Mouse (Mus musculus) spleen, postnatal 36 days (tissue): ENCODE results near the gene Zbtb16.

Experiments
- DNase-seq, 2 experiments: peaks; one replicate each; pipeline ENCODE4 v3.0.0; 2022; ENCODE audit warnings: low spot score in 2 of 2, mixed read lengths in 1 of 2

The Zbtb16 gene

GRCm38 (mm10) chr9:48673804-48674203 is 162.2 kb downstream of the Zbtb16 start:
- no peak for DNase-seq

GRCm38 (mm10) chr9:48673213-48673612 is 162.8 kb downstream of the Zbtb16 start:
- DNase-seq = no peak

- no peak for DNase-seq
These were observed 164.2 kb downstream of the Zbtb16 start for GRCm38 (mm10) chr9:48671841-48672240.

GRCm38 (mm10) chr9:48670156-48670555 is 165.9 kb downstream of the Zbtb16 start:
- no peak for DNase-seq

GRCm38 (mm10) chr9:48669672-48670071 is 166.3 kb downstream of the Zbtb16 start:
- DNase-seq = no peak

GRCm38 (mm10) chr9:48666702-48667101 is 169.3 kb downstream of the Zbtb16 start:
- no peak for DNase-seq

- no peak for DNase-seq
These were observed 173.0 kb downstream of the Zbtb16 start for GRCm38 (mm10) chr9:48663052-48663433.

GRCm38 (mm10) chr9:48662361-48663051 is 173.5 kb downstream of the Zbtb16 start:
- DNase-seq = no peak

GRCm38 (mm10) chr9:48661225-48662023 is 174.6 kb downstream of the Zbtb16 start:
- DNase-seq = no peak

GRCm38 (mm10) chr9:48655525-48656169 is 180.4 kb downstream of the Zbtb16 start:
- DNase-seq = no peak

- no peak for DNase-seq
These were observed 181.3 kb downstream of the Zbtb16 start for GRCm38 (mm10) chr9:48654730-48655129.

- DNase-seq = no peak
These were observed 182.5 kb downstream of the Zbtb16 start for GRCm38 (mm10) chr9:48653399-48654070.

GRCm38 (mm10) chr9:48652026-48652425 is 184.0 kb downstream of the Zbtb16 start:
- no peak for DNase-seq

GRCm38 (mm10) chr9:48650846-48651245 is 185.2 kb downstream of the Zbtb16 start:
- DNase-seq = no peak

GRCm38 (mm10) chr9:48649851-48650685 is 186.0 kb downstream of the Zbtb16 start:
- DNase-seq = no peak

- DNase-seq = no peak
These were observed 186.8 kb downstream of the Zbtb16 start for GRCm38 (mm10) chr9:48649098-48649766.

- no peak for DNase-seq
These were observed 187.5 kb downstream of the Zbtb16 start for GRCm38 (mm10) chr9:48648285-48649097.

GRCm38 (mm10) chr9:48647648-48648284 is 188.3 kb downstream of the Zbtb16 start:
- DNase-seq = no peak
